Mouse (Mus musculus) limb, embryonic 11.5 days (tissue): ENCODE data around the gene A1cf. TPM values are rescaled to one million over a fixed set of nuclear protein-coding genes. Genes with fewer than 3 reads are reported as not detected.
A peak's percentile ranks its signal among the peaks of the same experiment; 100 is the strongest.

Experiments used
- ATAC-seq: fragments of 200-750 bp; cut with Nextera tagmentation; 2 replicates; pipeline ENCODE4 v1.8.0; 2017; ENCODE audit warnings: low read depth; ENCODE audit not compliant: insufficient number of reproducible peaks, low FRiP score, low TSS enrichment
- DNase-seq: peaks from one replicate; pipeline ENCODE4 v3.0.0-alpha.2; 2015; ENCODE audit warnings: low spot score
- H3K27ac ChIP-seq: fragments of 300-500 bp; sonication (generic); replicated peaks from 2 replicates; pipeline ENCODE4 v1.5.1; 2014; ENCODE audit warnings: low read depth, mild to moderate bottlenecking, low read length
- H3K27me3 ChIP-seq: fragments of 300-500 bp; sonication (generic); 2 replicates; pipeline ENCODE4 v1.6.1; 2014; ENCODE audit warnings: mild to moderate bottlenecking, low read length, mixed read lengths; ENCODE audit not compliant: control insufficient read depth, insufficient read depth
- H3K36me3 ChIP-seq: fragments of 300-500 bp; sonication (generic); 2 replicates; pipeline ENCODE4 v1.6.1; 2014; ENCODE audit warnings: mild to moderate bottlenecking, low read length, moderate library complexity, mixed read lengths; ENCODE audit not compliant: control insufficient read depth, insufficient read depth
- H3K4me1 ChIP-seq: fragments of 300-500 bp; sonication (generic); 2 replicates; pipeline ENCODE4 v1.6.1; 2014; ENCODE audit warnings: low read length, mixed read lengths; ENCODE audit not compliant: control insufficient read depth, insufficient read depth
- H3K4me2 ChIP-seq: fragments of 300-500 bp; sonication (generic); 2 replicates; pipeline ENCODE4 v1.6.1; 2014; ENCODE audit warnings: low read depth, mild to moderate bottlenecking, moderate library complexity; ENCODE audit not compliant: severe bottlenecking
- H3K4me3 ChIP-seq: fragments of 300-500 bp; sonication (generic); 2 replicates; pipeline ENCODE4 v1.5.1; 2014; ENCODE audit warnings: low read depth, low read length
- H3K9ac ChIP-seq: fragments of 300-500 bp; sonication (generic); 2 replicates; pipeline ENCODE4 v1.6.1; 2014; ENCODE audit warnings: mild to moderate bottlenecking, low read length
- H3K9me3 ChIP-seq: fragments of 300-500 bp; sonication (generic); 2 replicates; pipeline ENCODE4 v1.6.1; 2016; ENCODE audit warnings: low read length; ENCODE audit not compliant: control insufficient read depth
- WGBS: fragments of 180-500 bp; shearing (Covaris S2); extraction: QIAGEN DNeasy Blood & Tissue Kit; methylation state at CpG from one replicate; pipeline ENCODE4 v1.1.7; 2014; 5-methylcytosine and 5-hydroxymethylcytosine counted together
- polyA plus RNA-seq: library from polyadenylated mRNA; unstranded; fragments of >200 nt; fragmentation: Nextera tagmentation; extraction: Ambion mirVana; gene quantifications from 2 replicates; pipeline ENCODE4 v1.2.1, GENCODE M21; 2014

The A1cf gene
- polyA plus RNA-seq, 1 experiment from 2014 or later, result not detected

DNA sequence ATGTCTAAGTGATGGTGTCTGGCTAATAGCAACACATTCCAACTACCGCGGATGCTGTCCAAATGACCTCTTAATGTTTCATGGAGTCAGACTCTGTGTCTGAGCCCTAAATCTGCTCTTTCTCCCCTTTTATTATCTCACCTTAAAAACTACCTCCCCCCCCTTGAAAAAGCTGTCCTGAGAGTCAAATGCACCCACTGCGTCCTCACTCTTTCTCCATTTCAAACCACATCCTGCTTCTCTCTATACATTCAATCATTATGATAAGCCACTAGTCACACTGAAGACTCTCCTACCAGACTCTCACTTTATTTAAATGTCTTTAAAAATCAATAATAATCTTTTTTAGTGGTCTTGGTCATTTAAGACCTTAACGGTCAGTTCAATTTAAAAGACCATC lies 51.8 kb downstream of the A1cf start:
- Histone ChIP-seq H3K4me2 (no peak overlapping the region), H3K9me3 (no peaks in the 10 kb centered on the region), H3K4me3 (no peak overlapping the region), H3K4me1 (no peaks in the 10 kb centered on the region), H3K27me3 (no peaks in the 10 kb centered on the region), H3K9ac (no peak overlapping the region), H3K27ac (no peak overlapping the region), H3K36me3 (no peaks in the 10 kb centered on the region)
- ATAC-seq, result no peak
- DNase-seq, result no peak
- 93% methylated on average over 4 of the region's 4 CpGs for WGBS

DNA sequence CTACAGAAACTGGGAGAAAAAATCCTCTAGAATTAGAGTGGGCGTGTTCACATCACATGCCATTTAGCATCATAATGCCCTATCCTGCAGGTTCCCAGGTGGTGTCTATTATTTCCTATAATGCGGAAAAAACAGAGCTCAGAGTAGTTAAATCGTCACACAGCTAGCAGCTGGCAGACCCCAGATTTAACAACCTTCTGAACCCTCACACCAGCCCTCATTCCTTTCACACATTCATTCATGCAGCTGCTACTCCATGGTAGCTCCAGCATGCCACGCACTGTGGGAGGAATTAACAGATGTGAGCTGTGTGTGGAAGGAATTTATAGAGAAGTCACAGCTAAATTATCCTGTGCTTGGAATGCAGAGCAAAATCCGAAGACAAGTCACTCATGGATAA lies 53.3 kb downstream of the A1cf start:
- no peak overlapping the region for H3K27ac ChIP-seq
- no peaks in the 10 kb centered on the region for H3K4me1 ChIP-seq
- H3K4me3 ChIP-seq, result no peak overlapping the region
- DNase-seq, result peak; percentile 23
- 52% methylated on average over 5 of the region's 5 CpGs for WGBS
- ATAC-seq, result no peak
- H3K27me3 ChIP-seq, result no peaks in the 10 kb centered on the region
- H3K36me3 ChIP-seq, result no peaks in the 10 kb centered on the region
- no peak overlapping the region for H3K9ac ChIP-seq
- H3K9me3 ChIP-seq, result no peaks in the 10 kb centered on the region
- no peak overlapping the region for H3K4me2 ChIP-seq

DNA sequence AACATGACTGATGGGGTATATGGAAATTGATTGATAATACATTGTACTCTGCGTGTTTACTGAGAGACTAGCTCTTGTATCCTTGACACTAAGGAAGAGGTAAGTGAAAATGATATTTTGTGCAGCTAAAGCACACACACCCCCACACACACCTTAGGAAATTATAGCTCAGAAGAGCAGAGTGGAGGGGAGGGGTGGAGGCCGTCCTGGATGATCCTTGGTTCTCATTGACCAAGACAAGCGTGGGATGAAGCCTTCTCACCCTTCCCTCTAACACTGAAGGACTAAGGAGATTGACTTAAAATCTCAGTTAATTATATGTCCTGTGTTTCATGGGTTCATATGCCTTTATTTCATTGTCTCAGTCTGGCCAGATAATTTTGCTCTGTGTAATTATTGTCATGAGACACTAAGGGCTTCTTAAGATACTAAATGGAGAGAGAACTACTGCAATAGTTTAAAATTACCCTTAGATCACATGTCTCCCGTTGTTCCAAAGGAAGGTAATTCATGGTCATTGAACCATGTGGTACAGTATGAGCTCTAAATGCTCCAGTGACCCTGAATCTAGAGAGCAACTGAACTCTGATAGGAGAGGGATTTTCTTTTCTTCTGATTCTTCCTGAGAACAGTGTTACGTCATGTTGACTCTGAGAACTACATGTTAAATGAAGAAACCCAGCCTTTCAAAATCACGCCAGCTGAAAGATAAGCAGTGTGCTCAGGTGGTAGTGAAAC lies 55.2 kb downstream of the A1cf start:
- no peak overlapping the region for H3K27ac ChIP-seq
- H3K27me3 ChIP-seq, result no peaks in the 10 kb centered on the region
- DNase-seq, result no peak
- no peak overlapping the region for H3K4me2 ChIP-seq
- no peaks in the 10 kb centered on the region for H3K36me3 ChIP-seq
- H3K4me3 ChIP-seq, result no peak overlapping the region
- no peak for ATAC-seq
- no peaks in the 10 kb centered on the region for H3K4me1 ChIP-seq
- WGBS, result 87% methylated on average over 6 of the region's 6 CpGs
- no peak overlapping the region for H3K9ac ChIP-seq
- H3K9me3 ChIP-seq, result no peaks in the 10 kb centered on the region

DNA sequence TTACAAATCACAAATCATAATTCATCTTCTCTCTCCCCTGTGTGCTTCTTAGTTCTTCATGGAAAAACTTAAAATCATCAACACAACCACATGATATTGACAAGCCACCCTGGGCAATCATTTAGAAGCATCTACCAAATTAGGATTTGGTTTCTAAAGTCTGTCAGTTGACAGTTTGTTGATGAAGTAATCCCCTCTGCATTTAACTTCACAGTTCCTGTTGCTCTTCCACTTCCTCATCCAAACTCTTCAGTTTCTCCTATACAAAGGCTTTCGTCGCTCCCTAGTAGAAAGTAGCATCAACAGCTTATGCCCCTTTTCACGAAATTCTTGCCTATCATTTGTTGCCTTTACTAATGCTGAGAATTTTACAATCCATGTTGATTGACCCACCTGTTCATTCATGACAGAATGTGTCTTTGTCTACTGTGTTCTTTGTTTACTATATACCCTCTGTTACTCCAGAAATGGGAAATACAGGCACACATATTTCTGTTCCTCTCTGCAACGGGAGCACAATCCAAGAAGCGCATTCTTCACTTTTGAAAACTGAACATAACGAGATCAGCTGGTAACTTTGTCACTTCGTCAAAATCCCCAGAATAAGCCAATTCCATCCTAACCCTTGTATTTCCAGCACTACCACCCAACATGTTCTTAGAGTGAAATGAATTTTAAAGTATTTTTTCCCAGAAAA lies 82.4 kb downstream of the A1cf start:
- H3K27me3 ChIP-seq, result no peaks in the 10 kb centered on the region
- ATAC-seq (no peak), DNase-seq (no peak)
- WGBS, result 83% methylated on average over 7 of the region's 7 CpGs
- no peak overlapping the region for H3K27ac ChIP-seq
- H3K4me1 ChIP-seq, result no peaks in the 10 kb centered on the region
- H3K36me3 ChIP-seq, result no peaks in the 10 kb centered on the region
- H3K4me3 ChIP-seq, result no peak overlapping the region
- no peak overlapping the region for H3K9ac ChIP-seq
- no peaks in the 10 kb centered on the region for H3K9me3 ChIP-seq
- H3K4me2 ChIP-seq, result no peak overlapping the region

DNA sequence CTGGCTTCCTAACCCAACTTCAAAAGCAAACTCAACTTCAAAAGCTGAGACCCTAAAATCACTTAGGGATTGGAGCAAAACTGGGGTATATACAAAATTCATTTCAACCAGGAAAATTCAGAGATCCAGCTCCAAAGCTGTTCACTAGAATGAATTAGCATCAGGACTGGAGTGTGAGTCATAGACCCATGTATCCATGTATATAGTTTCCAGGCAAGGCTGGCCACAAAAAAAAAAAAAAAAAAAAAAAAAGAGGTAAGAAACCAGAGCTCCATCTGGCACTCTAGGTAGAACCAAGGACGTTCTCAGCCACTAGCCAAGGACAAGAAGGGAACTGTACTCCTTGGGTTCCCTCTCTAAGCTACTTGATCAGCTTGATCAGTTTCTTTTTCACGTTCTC lies 85.2 kb downstream of the A1cf start:
- Histone ChIP-seq H3K27me3 (no peaks in the 10 kb centered on the region), H3K4me3 (no peak overlapping the region), H3K9ac (no peak overlapping the region), H3K4me2 (no peak overlapping the region), H3K9me3 (no peaks in the 10 kb centered on the region), H3K36me3 (no peaks in the 10 kb centered on the region), H3K27ac (no peak overlapping the region), H3K4me1 (no peaks in the 10 kb centered on the region)
- WGBS, result 62% methylated on average over 2 of the region's 2 CpGs
- DNase-seq, result no peak
- ATAC-seq, result no peak

DNA sequence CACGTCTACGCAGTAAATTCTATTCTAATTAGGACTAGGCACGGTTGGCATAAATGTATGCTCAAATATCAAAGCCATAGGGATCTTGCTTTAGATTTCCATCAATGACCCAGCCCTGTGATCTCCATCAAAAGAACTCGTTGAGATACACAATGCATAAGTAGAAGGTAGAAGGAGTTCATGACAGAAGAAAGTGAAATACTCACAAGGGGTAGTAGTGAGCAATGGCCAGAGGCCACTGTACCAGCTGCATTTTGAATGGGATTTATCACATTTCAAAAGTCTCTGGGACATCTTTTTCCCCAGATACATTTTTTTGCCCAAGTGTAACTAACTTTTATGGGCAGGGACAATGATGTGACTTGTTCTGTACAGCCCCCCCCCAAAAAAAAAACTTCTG lies 85.7 kb downstream of the A1cf start:
- WGBS, result 60% methylated on average over 4 of the region's 4 CpGs
- no peaks in the 10 kb centered on the region for H3K4me1 ChIP-seq
- H3K9ac ChIP-seq, result no peak overlapping the region
- no peak overlapping the region for H3K4me3 ChIP-seq
- no peaks in the 10 kb centered on the region for H3K36me3 ChIP-seq
- no peak overlapping the region for H3K27ac ChIP-seq
- DNase-seq (no peak), ATAC-seq (no peak)
- H3K9me3 ChIP-seq, result no peaks in the 10 kb centered on the region
- H3K27me3 ChIP-seq, result no peaks in the 10 kb centered on the region
- no peak overlapping the region for H3K4me2 ChIP-seq

DNA sequence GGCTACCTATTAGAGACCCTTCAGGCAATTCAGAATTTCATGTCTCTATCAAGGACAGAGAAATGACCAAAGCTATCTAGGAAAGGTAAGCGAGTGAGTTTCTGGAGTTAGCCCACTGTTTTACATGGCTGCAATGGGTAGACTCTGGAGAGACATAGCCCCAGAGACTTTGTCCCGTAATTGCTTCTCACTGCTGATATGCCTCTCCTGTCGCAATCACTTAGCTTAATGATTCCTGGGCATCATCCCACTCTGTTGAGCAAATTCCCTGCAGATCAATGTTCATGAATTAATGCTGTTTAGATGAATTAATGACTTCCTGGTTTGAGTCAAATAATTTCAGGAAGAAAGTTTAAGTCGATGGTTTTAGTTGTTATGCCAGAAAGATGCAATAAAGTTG lies 86.1 kb downstream of the A1cf start:
- DNase-seq (no peak), ATAC-seq (no peak)
- H3K4me1 ChIP-seq, result no peaks in the 10 kb centered on the region
- no peak overlapping the region for H3K4me2 ChIP-seq
- WGBS, result 87% methylated on average over 4 of the region's 4 CpGs
- H3K4me3 ChIP-seq, result no peak overlapping the region
- no peaks in the 10 kb centered on the region for H3K36me3 ChIP-seq
- H3K27me3 ChIP-seq, result no peaks in the 10 kb centered on the region
- no peaks in the 10 kb centered on the region for H3K9me3 ChIP-seq
- no peak overlapping the region for H3K9ac ChIP-seq
- H3K27ac ChIP-seq, result no peak overlapping the region

DNA sequence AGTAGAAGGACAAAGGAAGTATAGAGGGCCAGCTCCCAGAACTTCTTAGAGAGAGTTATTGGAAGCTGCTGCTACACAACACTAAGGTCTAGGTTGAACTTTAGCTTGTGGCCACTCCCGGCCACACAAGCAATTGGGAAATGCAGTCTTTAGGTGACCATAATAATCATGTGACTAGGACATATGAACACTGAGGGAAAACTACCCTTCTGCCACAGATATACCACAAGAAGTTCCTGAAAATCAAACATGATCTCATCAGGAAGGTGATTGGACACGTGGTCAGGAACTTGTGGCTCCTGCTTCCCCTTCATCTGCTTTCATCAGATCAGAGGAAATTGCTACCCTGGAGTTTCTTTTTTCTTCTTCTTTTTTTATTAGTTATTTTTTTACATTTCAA lies 87.8 kb downstream of the A1cf start:
- WGBS, result 76% methylated on average over 2 of the region's 2 CpGs

More for the DNA sequence above, 87.8 kb downstream of the A1cf start:
- Histone ChIP-seq H3K36me3 (no peaks in the 10 kb centered on the region), H3K4me2 (no peak overlapping the region), H3K9me3 (no peaks in the 10 kb centered on the region), H3K27ac (no peak overlapping the region), H3K9ac (no peak overlapping the region), H3K4me3 (no peak overlapping the region), H3K27me3 (no peaks in the 10 kb centered on the region), H3K4me1 (no peaks in the 10 kb centered on the region)
- ATAC-seq (no peak), DNase-seq (no peak)
